Mouse (Mus musculus): ENCODE measurements at regions not wholly inside any gene's neighbourhood (a gene's known extent, or its start where the extent isn't known, plus 50 kb on each side); places are given as distances from the start of the nearest gene placed in this dataset.
A peak's percentile ranks its signal among the peaks of the same experiment; 100 is the strongest.

GRCm38 (mm10) chr19:60029720-60030119, 86.3 kb upstream of the Rab11fip2 start:
- Histone ChIP-seq H3K36me3 (no peaks in the 10 kb centered on the region), H3K4me2 (replicated peaks) (no peak overlapping the region), H3K4me1 (no peaks in the 10 kb centered on the region), H3K9me3 (no peaks in the 10 kb centered on the region), H3K9ac (no peak overlapping the region), H3K4me3 (no peak overlapping the region), H3K27me3 (no peaks in the 10 kb centered on the region), H3K27ac (no peak overlapping the region)
- ATAC-seq (ENCODE audit: low FRiP score, low read depth): no peak
- WGBS: 60% methylated on average over 4 of the region's 4 CpGs

DNA sequence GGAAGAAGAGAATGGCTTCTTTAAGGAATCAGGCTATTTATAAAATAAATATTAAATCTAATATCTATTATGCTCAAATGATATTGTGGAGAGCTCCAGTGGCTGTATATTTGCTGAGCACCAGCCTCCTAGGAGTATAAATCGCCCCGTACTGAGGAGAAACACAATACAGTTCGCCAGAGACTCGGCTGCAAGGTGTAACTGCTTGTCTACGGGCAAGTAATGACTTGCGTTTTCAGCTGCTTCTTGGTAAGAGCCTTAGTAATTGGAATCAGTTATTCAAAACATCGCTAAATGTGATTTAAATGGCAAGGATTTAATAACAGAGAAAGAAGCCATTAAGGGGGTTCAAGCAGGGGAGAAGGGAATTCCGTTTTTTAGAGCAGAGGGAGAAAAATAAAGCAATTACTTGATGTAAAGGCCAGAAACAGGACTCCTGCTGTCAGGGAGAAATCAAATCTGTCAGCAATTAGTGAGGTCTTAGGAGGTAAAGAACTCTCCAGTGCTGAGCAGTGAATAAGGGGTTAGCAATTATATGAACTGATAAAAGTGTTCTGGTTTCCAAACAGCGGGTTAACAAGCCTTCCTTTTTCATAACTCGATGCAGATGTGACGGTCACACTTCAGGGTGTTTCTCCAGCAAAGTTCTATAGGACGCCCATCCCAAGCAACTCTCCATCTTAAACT, 72.3 kb upstream of the Rab11fip2 start:
- H3K4me3 ChIP-seq: peak overlapping the region; percentile 10; the same call in 1 of the 2 replicates
- H3K4me1 ChIP-seq: peaks cover 30% of the 10 kb centered on the region
- ATAC-seq (ENCODE audit: low FRiP score, low read depth): peak; percentile 90
- H3K9ac ChIP-seq: no peak overlapping the region
- H3K27ac ChIP-seq: no peak overlapping the region
- H3K36me3 ChIP-seq: no peaks in the 10 kb centered on the region
- H3K4me2 ChIP-seq (replicated peaks): peak overlapping the region; percentile 53
- WGBS: 4% methylated on average over 12 of the region's 12 CpGs
- H3K27me3 ChIP-seq: no peaks in the 10 kb centered on the region
- H3K9me3 ChIP-seq: no peaks in the 10 kb centered on the region

GRCm38 (mm10) chr19:59995557-59995956, 52.1 kb upstream of the Rab11fip2 start:
- Histone ChIP-seq H3K9ac (no peak overlapping the region), H3K9me3 (0 out of 2 replicates have a peak, but pooled peaks cover 12% of the 10 kb centered on the region), H3K4me2 (replicated peaks) (no peak overlapping the region), H3K36me3 (no peaks in the 10 kb centered on the region), H3K4me3 (no peak overlapping the region), H3K27ac (no peak overlapping the region), H3K4me1 (peaks cover 3% of the 10 kb centered on the region; the same call in 1 of the 2 replicates), H3K27me3 (peaks cover 5% of the 10 kb centered on the region; the same call in 1 of the 2 replicates)
- WGBS: 92% methylated on average over 1 of the region's 1 CpGs
- ATAC-seq (ENCODE audit: low FRiP score, low read depth): no peak
